Mouse (Mus musculus) CD8-positive naive resting alpha-beta T cell, adult 2 months (primary cell): Measurements from ENCODE around the gene Cdh18.

Experiments used
- DNase-seq, 2 experiments: peaks; one replicate each; pipeline ENCODE4 v3.0.0; 2022; ENCODE audit warnings: low read depth in 2 of 2, low spot score in 2 of 2

Cdh18 gene

GRCm38 (mm10) chr15:23452098-23452625 lies 903.3 kb downstream of the Cdh18 start:
- no peak for DNase-seq

GRCm38 (mm10) chr15:23453331-23453730 lies 904.5 kb downstream of the Cdh18 start:
- no peak for DNase-seq

- no peak for DNase-seq
Observed at GRCm38 (mm10) chr15:23455344-23455743, 906.5 kb downstream of the Cdh18 start.

GRCm38 (mm10) chr15:23457401-23457800 lies 908.6 kb downstream of the Cdh18 start:
- DNase-seq = no peak

GRCm38 (mm10) chr15:23470527-23471475 lies 922.0 kb downstream of the Cdh18 start:
- no peak for DNase-seq

GRCm38 (mm10) chr15:23486306-23486705 lies 937.5 kb downstream of the Cdh18 start:
- DNase-seq = no peak

- no peak for DNase-seq
Observed at GRCm38 (mm10) chr15:23506480-23506879, 957.7 kb downstream of the Cdh18 start.

- DNase-seq = no peak
Observed at GRCm38 (mm10) chr15:23509694-23510093, 960.9 kb downstream of the Cdh18 start.

- no peak for DNase-seq
Observed at GRCm38 (mm10) chr15:23515786-23516185, 967.0 kb downstream of the Cdh18 start.

- no peak for DNase-seq
Observed at GRCm38 (mm10) chr15:23518079-23518478, 969.3 kb downstream of the Cdh18 start.
